Mouse (Mus musculus) splenic B cell, adult 2 months (primary cell): ENCODE measurements around the gene Smarcb1.

ENCODE experiments used
- DNase-seq: peaks from one replicate; pipeline ENCODE4 v3.0.0-alpha.2; 2011; ENCODE audit warnings: low read depth, low spot score
- H3K27me3 ChIP-seq: 2 replicates; pipeline ENCODE4 v1.6.1; 2012; ENCODE audit warnings: mild to moderate bottlenecking, low read length, moderate library complexity, mixed read lengths; ENCODE audit not compliant: control insufficient read depth, poor library complexity, insufficient read depth, severe bottlenecking
- H3K36me3 ChIP-seq: 2 replicates; pipeline ENCODE4 v1.6.1; 2012; ENCODE audit warnings: mild to moderate bottlenecking, low read length, moderate library complexity, mixed read lengths; ENCODE audit not compliant: control insufficient read depth, poor library complexity, insufficient read depth, severe bottlenecking

Smarcb1 gene

GRCm38 (mm10) chr10:75939481-75940234 is 18.2 kb upstream of the Smarcb1 start:
- DNase-seq, result no peak
- no peaks in the 10 kb centered on the region for H3K36me3 ChIP-seq

GRCm38 (mm10) chr10:75937851-75938643 is 16.6 kb upstream of the Smarcb1 start:
- peak; percentile 57 for DNase-seq
- no peaks in the 10 kb centered on the region for H3K36me3 ChIP-seq
- no peaks in the 10 kb centered on the region for H3K27me3 ChIP-seq

More at GRCm38 (mm10) chr10:75939481-75940234, 18.2 kb upstream of the Smarcb1 start:
- H3K27me3 ChIP-seq, result no peaks in the 10 kb centered on the region

DNA sequence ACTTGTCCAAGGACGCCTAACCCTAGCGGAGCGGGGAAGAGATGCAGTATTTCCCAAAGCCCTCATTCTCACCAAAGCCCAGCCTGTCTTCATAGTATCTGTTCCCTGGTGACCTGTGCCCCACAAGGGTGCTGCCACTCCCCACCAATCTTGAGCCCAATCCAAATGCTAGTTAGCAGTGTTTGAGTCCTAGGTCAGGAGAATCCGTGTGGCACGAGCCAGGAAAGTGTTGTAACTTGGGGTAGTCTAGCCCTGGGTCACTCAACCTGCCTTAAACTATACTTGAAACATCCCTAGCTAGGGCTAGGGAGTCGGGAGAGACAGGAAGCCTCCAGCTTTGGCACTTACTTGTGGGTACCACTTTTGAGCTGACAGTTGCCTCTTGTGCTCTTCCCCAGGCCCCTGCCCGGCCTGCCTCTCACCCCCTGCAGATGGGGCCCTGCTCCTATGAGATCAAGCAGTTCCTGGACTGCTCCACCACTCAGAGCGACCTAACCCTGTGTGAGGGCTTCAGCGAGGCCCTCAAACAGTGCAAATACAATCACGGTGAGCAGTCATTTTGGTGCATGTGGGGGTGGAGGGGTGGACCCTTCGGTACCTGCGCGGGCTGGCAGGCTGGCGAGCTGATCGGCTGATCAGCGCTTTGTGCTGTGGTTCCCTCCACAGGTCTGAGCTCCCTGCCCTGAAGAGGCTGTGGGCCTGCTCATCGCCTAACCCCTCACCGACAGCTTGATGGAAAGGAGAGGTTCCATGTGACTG is 15.7 kb upstream of the Smarcb1 start:
- H3K36me3 ChIP-seq, result no peaks in the 10 kb centered on the region
- no peaks in the 10 kb centered on the region for H3K27me3 ChIP-seq
- DNase-seq, result peak; percentile 37

- Histone ChIP-seq H3K36me3 (no peaks in the 10 kb centered on the region), H3K27me3 (no peaks in the 10 kb centered on the region)
- DNase-seq, result peak; percentile 86
These were observed 14.5 kb upstream of the Smarcb1 start, which contains the start of gene Mmp11 for GRCm38 (mm10) chr10:75935680-75936541. Gene Mmp11 (minus strand): TSS chr10:75936496.

DNA sequence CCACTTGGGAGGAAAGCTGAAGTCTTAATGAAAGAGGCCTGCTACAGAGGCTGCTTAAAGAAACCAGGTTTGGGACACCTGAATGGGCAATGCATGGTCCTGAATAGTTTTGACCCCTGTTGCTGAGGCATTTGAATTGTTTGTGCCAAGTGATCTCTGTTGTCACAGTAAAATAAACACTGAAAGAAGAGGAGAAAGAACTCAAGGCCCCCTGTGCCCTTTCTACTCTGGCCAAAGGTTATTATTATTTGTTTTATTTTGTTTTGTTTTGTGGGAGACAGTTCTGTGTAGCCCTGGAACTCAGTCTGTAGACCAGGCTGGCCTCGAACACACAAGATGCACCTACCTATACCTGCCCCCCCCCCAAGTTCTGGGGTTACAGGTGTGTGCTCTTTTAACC is 13.6 kb upstream of the Smarcb1 start:
- no peaks in the 10 kb centered on the region for H3K36me3 ChIP-seq
- no peaks in the 10 kb centered on the region for H3K27me3 ChIP-seq
- no peak for DNase-seq

GRCm38 (mm10) chr10:75932891-75933290 is 11.5 kb upstream of the Smarcb1 start, which contains the start of gene Chchd10:
Gene Chchd10 (plus strand): TSS chr10:75933130.
- no peak for DNase-seq
- Histone ChIP-seq H3K36me3 (no peaks in the 10 kb centered on the region), H3K27me3 (no peaks in the 10 kb centered on the region)

- Histone ChIP-seq H3K27me3 (no peaks in the 10 kb centered on the region), H3K36me3 (no peaks in the 10 kb centered on the region)
- DNase-seq, result peak; percentile 59
These were observed 10.8 kb upstream of the Smarcb1 start for GRCm38 (mm10) chr10:75932081-75932678.

DNA sequence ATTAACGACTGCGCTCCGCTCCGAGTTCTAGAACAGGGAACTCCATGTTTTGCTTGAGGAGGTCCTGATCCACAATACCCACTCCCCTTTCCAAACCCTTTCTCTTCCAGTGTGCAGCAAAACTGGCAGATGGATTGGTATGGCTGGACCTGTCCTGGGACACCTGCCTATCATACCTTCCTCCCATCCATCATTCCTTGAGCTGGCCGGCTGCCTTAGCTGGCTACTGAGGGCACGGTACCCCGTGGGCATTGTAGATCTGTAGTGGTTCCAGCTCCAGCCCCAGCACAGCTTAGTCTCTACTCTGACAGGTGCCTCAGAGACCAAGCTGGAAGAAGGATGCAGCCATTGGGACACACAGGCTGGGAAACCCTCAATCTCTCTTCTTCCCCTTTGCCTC is 9.9 kb upstream of the Smarcb1 start:
- no peak for DNase-seq
- Histone ChIP-seq H3K27me3 (no peaks in the 10 kb centered on the region), H3K36me3 (no peaks in the 10 kb centered on the region)

DNA sequence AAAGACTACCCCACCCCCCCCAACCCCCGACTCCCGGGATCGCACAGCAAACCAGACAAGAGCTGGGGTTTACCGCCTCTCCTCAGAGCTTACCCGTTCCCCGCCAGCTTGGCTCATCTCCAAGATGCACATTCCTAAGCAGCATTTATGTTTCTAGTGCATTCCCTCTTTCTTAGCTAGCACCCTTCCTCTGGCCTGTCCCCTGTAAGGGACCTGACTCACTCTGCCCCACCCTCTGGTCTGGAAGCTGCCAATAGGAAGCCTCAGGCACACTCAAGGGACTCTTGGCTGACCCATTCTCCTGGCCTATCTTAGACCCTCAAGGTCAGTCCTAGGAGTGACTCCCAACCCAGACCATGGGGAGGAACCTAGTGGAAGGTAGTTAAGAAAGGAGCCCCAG is 8.9 kb upstream of the Smarcb1 start:
- no peaks in the 10 kb centered on the region for H3K36me3 ChIP-seq
- H3K27me3 ChIP-seq, result no peaks in the 10 kb centered on the region
- DNase-seq, result no peak

DNA sequence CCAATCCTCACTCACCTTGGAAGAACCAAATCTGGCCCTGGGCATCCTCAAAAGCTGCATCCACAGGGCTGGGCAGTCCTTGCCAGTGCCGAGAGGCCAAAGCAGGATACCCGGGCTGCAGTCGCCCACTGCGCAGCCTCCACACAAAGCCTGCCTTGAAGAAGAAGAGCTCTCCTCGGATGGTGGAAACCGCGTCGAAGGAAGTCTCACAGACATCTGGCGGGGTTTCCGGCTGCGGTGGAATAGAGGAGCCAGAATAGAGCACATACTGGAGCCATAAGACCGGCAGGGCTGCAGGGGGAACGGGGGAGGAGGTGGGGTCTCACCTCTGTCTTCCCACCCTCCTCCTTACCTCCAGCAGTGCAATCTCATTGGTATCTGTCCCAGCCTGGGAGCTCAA is 5.0 kb upstream of the Smarcb1 start:
- Histone ChIP-seq H3K36me3 (no peaks in the 10 kb centered on the region), H3K27me3 (no peaks in the 10 kb centered on the region)
- no peak for DNase-seq

GRCm38 (mm10) chr10:75924324-75924723 is 2.9 kb upstream of the Smarcb1 start:
- no peak for DNase-seq

GRCm38 (mm10) chr10:75921726-75922560 is 526 bp upstream of the Smarcb1 start:
- DNase-seq, result no peak
- no peaks in the 10 kb centered on the region for H3K36me3 ChIP-seq

More at GRCm38 (mm10) chr10:75924324-75924723, 2.9 kb upstream of the Smarcb1 start:
- Histone ChIP-seq H3K27me3 (no peaks in the 10 kb centered on the region), H3K36me3 (no peaks in the 10 kb centered on the region)

DNA sequence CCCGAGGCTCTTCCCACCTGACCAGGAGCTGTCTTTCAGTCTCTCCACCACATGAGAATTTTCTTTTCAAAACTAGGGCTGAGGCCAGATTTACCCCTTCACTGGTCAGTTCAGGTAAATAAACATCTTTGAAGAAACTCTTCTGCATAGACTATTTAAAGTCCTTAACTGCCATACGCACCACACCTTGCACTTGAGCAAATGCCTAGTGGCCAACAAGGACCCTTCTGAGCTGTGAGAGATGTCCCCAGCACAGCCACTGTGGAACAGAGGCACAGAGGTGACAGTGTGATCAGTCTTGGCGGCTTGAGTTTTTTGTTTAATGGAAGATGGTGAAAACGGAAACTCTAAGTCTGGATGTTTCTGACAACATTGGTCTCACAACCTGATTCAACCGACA is 2.4 kb downstream of the Smarcb1 start:
- H3K27me3 ChIP-seq, result no peaks in the 10 kb centered on the region
- no peak for DNase-seq

More at GRCm38 (mm10) chr10:75921726-75922560, 526 bp upstream of the Smarcb1 start:
- H3K27me3 ChIP-seq, result no peaks in the 10 kb centered on the region

More for the DNA sequence above, 2.4 kb downstream of the Smarcb1 start:
- H3K36me3 ChIP-seq, result no peaks in the 10 kb centered on the region
